ENCODE assay signal across 14 mouse cellular contexts in genomic region chr7:67741706-67742105, GRCm38 (mm10). TPM values are rescaled to one million over a fixed set of nuclear protein-coding genes. Genes with fewer than 3 reads are reported as not detected.
DNase-seq lines count a peak whose midpoint lies in the region; ATAC-seq and TF ChIP-seq lines count a peak whose summit lies in the region.
"Had no signal": no experiment of that assay in that cellular context is flagged by ENCODE, and none has a peak within 500 bp of the region (broad histone marks: within the 10 kb centered on the region; RNA-seq: fewer than 3 reads in every experiment).

No protein-coding gene starts in this region.

- H3K4me3 ChIP-seq in intestine, embryonic 16.5 days (ENCODE audit: low read length) = no peak overlapping the region
- no peak overlapping the region for H3K4me3 ChIP-seq in intestine, embryonic 15.5 days (replicated peaks)
- H3K4me3 ChIP-seq in heart, postnatal 0 days (ENCODE audit: low read depth, low read length) = no peak overlapping the region
- no peak overlapping the region for H3K4me3 ChIP-seq in midbrain, embryonic 11.5 days (ENCODE audit: low read depth, low read length)
- H3K4me3 ChIP-seq: layer of hippocampus, adult 2 months; liver, embryonic 15.5 days; neural tube, embryonic 12.5 days; stomach, embryonic 15.5 days had no signal

- peak; percentile 37 for ATAC-seq in intestine, embryonic 16.5 days
- no peak for ATAC-seq in intestine, embryonic 15.5 days
- peak; percentile 86 for ATAC-seq in heart, postnatal 0 days (ENCODE audit: insufficient read depth, low read depth)
- ATAC-seq in megakaryocyte progenitor cell, adult 5-6 weeks (replicated peaks; ENCODE audit: poor library complexity) = no peak
- ATAC-seq in midbrain, embryonic 11.5 days (ENCODE audit: low FRiP score) = no peak

- TF ChIP-seq EP300 in heart, postnatal 0 days (IDR thresholded peaks at IDR 0.05; ENCODE audit: low read depth) = no peak

- no peaks in the 10 kb centered on the region for H3K27me3 ChIP-seq in intestine, embryonic 16.5 days (replicated peaks; ENCODE audit: control insufficient read depth, insufficient read depth, low read length)
- no peaks in the 10 kb centered on the region for H3K27me3 ChIP-seq in intestine, embryonic 15.5 days (replicated peaks)
- no peaks in the 10 kb centered on the region for H3K27me3 ChIP-seq in heart, postnatal 0 days (ENCODE audit: control insufficient read depth, insufficient read depth, low read length)
- no peaks in the 10 kb centered on the region for H3K27me3 ChIP-seq in midbrain, embryonic 11.5 days (ENCODE audit: control insufficient read depth, insufficient read depth, low read length)
- H3K27me3 ChIP-seq: liver, embryonic 15.5 days; neural tube, embryonic 12.5 days; stomach, embryonic 15.5 days had no signal

- H3K9ac ChIP-seq in intestine, embryonic 16.5 days (ENCODE audit: low read depth, low read length) = no peak overlapping the region
- H3K9ac ChIP-seq in intestine, embryonic 15.5 days = no peak overlapping the region
- H3K9ac ChIP-seq in heart, postnatal 0 days (replicated peaks; ENCODE audit: low read depth, low read length) = no peak overlapping the region
- H3K9ac ChIP-seq in midbrain, embryonic 11.5 days (ENCODE audit: low read length) = no peak overlapping the region
- H3K9ac ChIP-seq: liver, embryonic 15.5 days; neural tube, embryonic 12.5 days; stomach, embryonic 15.5 days had no signal

- H3K4me1 ChIP-seq in intestine, embryonic 16.5 days (ENCODE audit: control insufficient read depth, insufficient read depth, low read length) = peaks cover 2% of the 10 kb centered on the region; the same call in 1 of the 2 replicates
- H3K4me1 ChIP-seq in intestine, embryonic 15.5 days (replicated peaks) = no peaks in the 10 kb centered on the region; the same call in 1 of the 2 replicates
- peaks cover 13% of the 10 kb centered on the region for H3K4me1 ChIP-seq in heart, postnatal 0 days (ENCODE audit: control insufficient read depth, insufficient read depth)
- no peaks in the 10 kb centered on the region for H3K4me1 ChIP-seq in midbrain, embryonic 11.5 days (ENCODE audit: control insufficient read depth, insufficient read depth, low read length)

- H3K4me2 ChIP-seq in intestine, embryonic 16.5 days (ENCODE audit: low read depth, low read length) = no peak overlapping the region
- no peak overlapping the region for H3K4me2 ChIP-seq in intestine, embryonic 15.5 days (replicated peaks)
- H3K4me2 ChIP-seq in heart, postnatal 0 days (ENCODE audit: low read depth, low read length) = no peak overlapping the region
- H3K4me2 ChIP-seq in midbrain, embryonic 11.5 days = no peak overlapping the region
- H3K4me2 ChIP-seq: liver, embryonic 15.5 days; neural tube, embryonic 12.5 days; stomach, embryonic 15.5 days had no signal

- DNase-seq in forelimb bud, embryonic 11.5 days (ENCODE audit: low read depth, low spot score) = peak; percentile 8
- DNase-seq in heart, postnatal 0 days (ENCODE audit: low spot score) = peak; percentile 80
- DNase-seq in retina, postnatal 1 day = peak; percentile 95
- DNase-seq in left cerebral cortex, postnatal 4 days = no peak
- no peak for DNase-seq in midbrain, embryonic 11.5 days (ENCODE audit: low spot score, missing footprints)
- DNase-seq: adrenal gland, adult 8-10 months had no signal

- H3K36me3 ChIP-seq in intestine, embryonic 16.5 days (ENCODE audit: control insufficient read depth, insufficient read depth, low read length) = peaks cover 2% of the 10 kb centered on the region; the same call in 1 of the 2 replicates
- H3K36me3 ChIP-seq in intestine, embryonic 15.5 days = no peaks in the 10 kb centered on the region
- no peaks in the 10 kb centered on the region for H3K36me3 ChIP-seq in heart, postnatal 0 days (replicated peaks; ENCODE audit: control insufficient read depth, insufficient read depth, low read length)
- no peaks in the 10 kb centered on the region for H3K36me3 ChIP-seq in midbrain, embryonic 11.5 days (ENCODE audit: control insufficient read depth, insufficient read depth, low read length)
- H3K36me3 ChIP-seq: liver, embryonic 15.5 days; neural tube, embryonic 12.5 days; stomach, embryonic 15.5 days had no signal

- no peak for TF ChIP-seq CTCF in heart, postnatal 0 days (IDR thresholded peaks at IDR 0.05; ENCODE audit: low read depth)

- H3K9me3 ChIP-seq in intestine, embryonic 16.5 days (ENCODE audit: control insufficient read depth, low read length) = peaks cover 4% of the 10 kb centered on the region; the same call in 1 of the 2 replicates
- H3K9me3 ChIP-seq in intestine, embryonic 15.5 days = no peaks in the 10 kb centered on the region
- H3K9me3 ChIP-seq in heart, postnatal 0 days (replicated peaks; ENCODE audit: control insufficient read depth, low read length) = no peaks in the 10 kb centered on the region
- no peaks in the 10 kb centered on the region for H3K9me3 ChIP-seq in midbrain, embryonic 11.5 days (ENCODE audit: control insufficient read depth, low read length)
- H3K9me3 ChIP-seq: liver, embryonic 15.5 days; neural tube, embryonic 12.5 days; stomach, embryonic 15.5 days had no signal

- intact Hi-C loops in left cerebral cortex, postnatal 4 days (cut with DNase I) = no loop called here

- no peak overlapping the region for H3K27ac ChIP-seq in intestine, embryonic 16.5 days (ENCODE audit: low read length)
- no peak overlapping the region for H3K27ac ChIP-seq in intestine, embryonic 15.5 days
- H3K27ac ChIP-seq in heart, postnatal 0 days (ENCODE audit: low read depth) = peak overlapping the region; percentile 58
- no peak overlapping the region for H3K27ac ChIP-seq in midbrain, embryonic 11.5 days (ENCODE audit: low read depth, low read length)
- H3K27ac ChIP-seq: layer of hippocampus, adult 2 months; liver, embryonic 15.5 days; neural tube, embryonic 12.5 days; stomach, embryonic 15.5 days had no signal

- WGBS in intestine, embryonic 16.5 days = 70% methylated on average over 7 of the region's 7 CpGs
- WGBS in intestine, embryonic 15.5 days = 70% methylated on average over 7 of the region's 7 CpGs
- WGBS in heart, postnatal 0 days = 31% methylated on average over 7 of the region's 7 CpGs
- WGBS in midbrain, embryonic 11.5 days = 84% methylated on average over 7 of the region's 7 CpGs

RNA-seq across cellular contexts. Expression of gene Synm, which starts 17.8 kb away (rescaled TPM):
- polyA plus RNA-seq in intestine, embryonic 16.5 days (2015; fragmentation: Nextera tagmentation; extraction: Ambion mirVana) = 4.5 and 6.0 TPM in 2 replicates
- 4.1 and 4.7 TPM in 2 replicates for polyA plus RNA-seq in intestine, embryonic 15.5 days (2015; fragmentation: Nextera tagmentation; extraction: Ambion mirVana)
- 0.43 and 17.2 TPM in 2 replicates for total RNA-seq in heart, postnatal 0 days (2014; rRNA removed; ENCODE audit: low replicate concordance)
- polyA plus RNA-seq in heart, postnatal 0 days (2015; fragmentation: Nextera tagmentation; extraction: Ambion mirVana) = 1.1 and 1.5 TPM in 2 replicates
- total RNA-seq in megakaryocyte progenitor cell, adult 5-6 weeks (2015) = not detected in 2 replicates
- not detected in 2 replicates for total RNA-seq in megakaryocyte progenitor cell, adult 5-6 weeks (2017)
- total RNA-seq in left cerebral cortex, postnatal 4 days (2021) = 10 to 100 TPM; 25.6 to 27.7 TPM
- polyA plus RNA-seq in midbrain, embryonic 11.5 days (2014; fragmentation: Nextera tagmentation; extraction: Ambion mirVana) = 0.91 and 1.3 TPM in 2 replicates
- total RNA-seq: CH12.LX had no signal

Comparison
In these comparisons a context has a peak if more than half of its experiments do, and no peak if none do; other contexts are left out.
1. ATAC-seq: peak in intestine, embryonic 16.5 days (single experiment) and heart, postnatal 0 days (single experiment); none in intestine, embryonic 15.5 days (single experiment), megakaryocyte progenitor cell, adult 5-6 weeks (single experiment) and midbrain, embryonic 11.5 days (single experiment).
2. DNase-seq: peak in forelimb bud, embryonic 11.5 days (single experiment), heart, postnatal 0 days (single experiment) and retina, postnatal 1 day (single experiment); none in left cerebral cortex, postnatal 4 days (single experiment) and midbrain, embryonic 11.5 days (single experiment).